Mouse (Mus musculus) right cerebral cortex, postnatal 25 days (tissue): ENCODE measurements around the gene Npb.

Experiments
- DNase-seq: peaks from one replicate; pipeline ENCODE4 v3.0.0; 2022

Gene Npb

DNA sequence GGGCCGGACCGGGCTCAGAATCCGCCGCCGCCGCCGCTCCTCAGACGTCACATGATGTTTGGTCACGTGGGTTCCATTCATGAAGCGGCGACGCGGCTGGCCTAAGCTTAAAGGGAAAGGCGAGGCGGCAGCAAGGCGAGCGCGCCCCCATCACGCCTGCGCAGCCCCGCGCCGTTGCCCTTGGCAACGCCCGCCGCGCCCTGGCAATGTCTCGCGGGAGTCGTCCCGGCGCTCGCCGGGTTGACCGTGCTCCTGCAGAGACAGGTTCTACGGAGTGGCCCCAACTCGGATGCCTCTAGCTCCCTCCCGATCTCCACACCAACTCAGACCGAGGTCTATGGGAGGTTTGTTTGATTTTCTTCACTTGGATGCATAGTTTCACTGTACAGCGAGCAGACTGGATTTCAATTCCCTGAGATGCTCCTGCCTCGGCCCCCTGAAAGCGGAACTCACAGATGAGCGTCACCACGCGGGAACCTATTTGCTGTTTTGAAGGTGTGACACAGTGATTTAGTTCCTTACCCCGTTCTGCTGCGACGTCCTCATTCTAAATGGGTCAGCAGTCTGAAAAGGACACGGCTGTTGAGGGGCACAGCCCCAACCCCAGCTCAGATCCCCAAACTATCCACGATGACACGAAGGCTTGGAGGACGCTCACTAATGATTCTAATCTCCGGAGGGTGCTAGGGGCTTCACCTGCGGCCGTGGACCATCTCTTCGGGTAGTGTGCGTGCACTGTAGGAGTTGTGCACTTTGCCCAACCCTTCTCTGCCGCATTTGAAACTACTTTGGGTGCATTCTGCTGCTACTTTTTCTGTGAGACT, 25.5 kb downstream of the Npb start, which contains the start of gene Mafg:
Gene Mafg (minus strand): TSS at position 81 of the 824 bp plus-strand sequence.
- peak; percentile 93 for DNase-seq

DNA sequence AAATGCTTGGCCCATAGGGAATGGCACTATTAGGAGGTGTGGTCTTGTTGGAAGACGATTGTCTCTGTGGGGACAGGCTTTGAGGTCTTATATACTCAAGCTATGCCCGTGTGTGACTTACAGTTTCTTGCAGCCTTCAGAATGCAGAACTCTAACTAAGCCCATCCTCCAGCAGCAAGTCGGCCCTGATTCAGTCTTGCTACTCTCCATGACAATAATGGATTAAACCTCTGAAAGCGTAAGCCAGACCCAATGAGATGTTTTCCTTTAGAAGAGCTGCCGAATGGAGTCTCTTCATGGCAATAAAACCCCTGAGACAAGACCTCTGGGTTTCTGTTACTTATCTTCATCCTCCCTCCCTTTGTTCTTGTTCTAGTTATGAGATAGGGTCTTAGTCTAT, 26.5 kb downstream of the Npb start:
- no peak for DNase-seq

GRCm38 (mm10) chr11:120641255-120641654, 33.0 kb downstream of the Npb start:
- DNase-seq = no peak

DNA sequence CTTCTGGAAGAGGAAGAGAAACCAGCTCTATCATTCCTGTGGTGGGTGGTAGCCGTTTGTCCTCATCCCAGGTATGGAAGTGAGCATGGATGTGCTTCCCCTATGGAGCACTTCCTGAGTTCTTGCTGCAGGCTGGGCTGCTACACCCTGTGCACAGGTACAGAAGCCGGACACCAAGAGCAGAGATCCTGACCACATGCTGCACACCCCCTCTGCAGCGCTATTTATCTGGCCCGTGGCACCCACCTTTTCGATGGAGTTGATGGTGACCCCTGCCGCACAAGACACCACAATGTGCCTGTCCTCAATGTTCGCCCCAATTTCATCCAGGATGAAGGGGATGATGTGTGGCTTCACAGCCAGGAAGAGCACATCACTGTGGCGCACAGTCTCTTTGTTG, 33.6 kb downstream of the Npb start:
- DNase-seq = no peak

DNA sequence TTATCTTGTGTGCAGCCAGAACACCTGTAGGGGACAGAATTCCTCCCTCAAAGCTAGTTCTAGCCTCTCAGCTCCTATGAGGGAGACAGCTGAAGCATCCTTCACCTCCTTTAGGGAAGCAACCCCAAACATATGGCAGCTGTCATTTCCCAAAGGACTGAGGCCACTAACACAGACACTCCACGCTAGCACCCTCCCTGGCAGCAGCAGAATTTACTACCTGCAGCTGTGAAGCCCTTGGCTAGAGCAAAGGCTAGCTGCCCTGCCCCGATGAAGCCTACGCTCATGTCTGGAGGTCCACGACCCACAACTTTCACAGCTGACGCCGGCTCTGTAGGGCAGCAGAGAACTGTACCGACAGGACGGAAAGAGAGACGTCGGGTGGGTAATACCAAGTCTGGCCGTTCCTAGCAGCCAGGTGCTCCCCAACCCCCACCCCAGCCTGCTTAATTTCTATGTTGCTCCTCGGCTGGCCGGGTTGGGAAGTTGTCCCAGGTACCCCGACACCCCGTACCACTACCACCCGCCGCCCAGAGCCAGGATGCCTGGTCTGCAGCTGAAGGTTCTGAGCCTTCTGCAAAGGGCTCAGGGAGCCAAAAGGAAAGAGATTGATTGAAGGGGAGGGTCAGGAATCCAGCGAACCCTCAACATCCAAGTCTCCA, 34.8 kb downstream of the Npb start:
- no peak for DNase-seq

GRCm38 (mm10) chr11:120643601-120643987, 35.3 kb downstream of the Npb start, which contains the start of gene Pycr1:
Pycr1 (minus strand) TSS chr11:120643769.
- peak; percentile 93 for DNase-seq

DNA sequence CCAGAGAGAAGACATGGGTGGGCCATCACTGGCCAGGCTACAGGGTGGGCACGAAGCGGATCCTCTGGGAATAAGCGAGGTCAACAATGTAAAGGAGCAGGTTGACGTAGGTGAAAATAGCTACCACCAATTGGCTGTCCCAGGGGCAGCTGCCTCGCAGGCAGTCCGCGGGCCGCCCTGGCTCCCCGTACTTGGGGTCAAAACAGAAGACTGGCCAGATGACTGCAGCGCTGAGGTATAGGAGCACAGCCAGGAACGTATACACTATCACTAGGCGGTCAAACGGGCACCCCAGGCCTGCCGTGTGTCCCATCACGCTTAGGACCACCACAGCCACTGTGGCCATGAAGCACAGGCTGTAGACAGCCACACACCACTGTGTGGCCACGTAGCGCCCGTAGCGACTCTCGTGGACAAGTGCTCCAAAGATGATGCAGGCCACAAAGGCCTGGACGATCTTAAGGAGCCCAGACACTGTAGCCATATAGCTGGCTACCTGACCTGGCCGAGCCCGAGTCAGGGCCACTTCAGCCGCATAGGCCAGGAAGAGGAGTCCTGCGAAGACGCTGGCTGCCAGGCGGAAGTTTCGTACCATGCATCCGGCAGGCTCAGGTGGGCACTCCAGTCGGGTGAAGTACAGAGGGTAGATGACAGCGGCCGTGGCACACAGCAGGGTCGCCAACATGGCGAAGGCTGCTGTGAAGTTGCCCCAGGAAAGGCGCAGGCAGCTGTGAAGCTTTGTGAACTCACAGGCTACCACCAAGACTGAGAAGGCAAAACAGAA, 39.0 kb downstream of the Npb start:
- no peak for DNase-seq

DNA sequence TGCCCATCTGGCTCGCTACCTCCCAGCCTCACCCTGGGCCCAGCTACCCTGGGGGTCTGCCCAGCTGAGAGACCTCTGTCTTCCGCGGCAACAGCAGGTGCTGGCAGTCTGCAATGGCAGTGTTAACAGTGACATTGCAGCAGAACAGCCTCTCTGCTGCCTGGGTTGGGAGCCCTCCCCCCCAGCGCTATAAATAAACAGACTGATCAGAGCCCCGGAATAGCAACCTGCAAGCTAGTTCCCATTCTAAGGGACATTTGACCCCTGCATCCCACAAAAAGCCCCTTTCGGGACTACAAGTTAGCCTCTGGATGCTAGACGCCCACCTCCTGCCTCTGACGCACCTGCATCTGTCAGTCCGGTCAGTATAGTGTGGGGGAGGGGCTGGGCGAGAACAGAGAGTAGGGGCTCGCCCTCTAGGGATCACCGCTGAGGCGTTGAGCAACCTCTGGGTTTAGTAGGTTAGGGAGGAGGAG, 39.8 kb downstream of the Npb start, which contains the start of gene Myadml2:
Gene Myadml2 (minus strand): TSS at position 158 of the 476 bp plus-strand sequence.
- no peak for DNase-seq

DNA sequence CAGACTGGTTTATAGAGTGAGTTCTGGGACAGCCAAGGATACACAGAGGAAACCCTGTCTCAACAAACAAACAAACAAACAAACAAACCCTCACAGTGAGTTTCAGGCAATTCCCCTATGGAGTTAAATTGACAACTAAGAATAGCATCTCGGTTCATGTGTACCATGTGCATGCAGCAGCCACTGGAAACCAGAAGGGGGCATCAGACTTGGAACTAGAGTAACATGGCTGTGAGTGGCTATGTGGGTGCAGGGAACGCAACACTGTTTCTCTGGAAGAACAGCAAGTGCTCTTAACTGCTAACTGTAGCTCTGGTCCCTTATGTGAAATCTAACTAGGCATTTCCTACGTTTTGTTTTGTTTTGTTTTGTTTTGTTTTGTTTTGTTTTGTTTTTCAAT, 43.6 kb downstream of the Npb start:
- no peak for DNase-seq

- no peak for DNase-seq
Measured at GRCm38 (mm10) chr11:120654741-120655140, 46.5 kb downstream of the Npb start.

GRCm38 (mm10) chr11:120657301-120657700, 49.0 kb downstream of the Npb start:
- DNase-seq = no peak
